Comparison of ENCODE assay signal across 14 mouse cellular contexts in the genomic region with DNA sequence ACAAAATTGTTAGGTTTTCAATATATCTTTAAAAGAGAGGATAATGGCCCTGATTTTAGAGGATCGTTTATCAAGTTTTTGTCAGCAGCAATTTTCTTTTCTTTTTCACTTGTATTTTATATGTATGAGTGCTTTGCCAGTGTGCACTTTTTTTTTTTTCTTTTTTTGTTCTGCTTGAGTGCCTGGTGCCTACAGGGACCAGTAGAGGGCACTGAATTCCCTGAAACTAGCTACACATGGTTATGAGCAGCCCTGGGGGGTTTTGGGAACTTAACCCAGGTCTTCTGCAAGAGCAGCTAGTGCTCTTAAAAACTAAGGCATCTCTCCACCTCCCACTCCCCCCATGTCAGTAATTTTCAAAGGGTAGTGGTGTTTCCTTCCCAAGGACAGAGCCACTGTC.
A peak's percentile ranks its signal among the peaks of the same experiment; 100 is the strongest.
DNase-seq lines count a peak whose midpoint lies in the region; ATAC-seq and TF ChIP-seq lines count a peak whose summit lies in the region.
"Had no signal": no experiment of that assay in that cellular context is flagged by ENCODE, and none has a peak within 500 bp of the region (broad histone marks: within the 10 kb centered on the region; RNA-seq: fewer than 3 reads in every experiment).

No protein-coding gene starts in this region.

- TF ChIP-seq EP300 in liver, postnatal 0 days (IDR thresholded peaks at IDR 0.05; ENCODE audit: low read depth), result no peak

- DNase-seq in forebrain, postnatal 0 days, result no peak
- DNase-seq in forebrain, embryonic 11.5 days (ENCODE audit: low spot score), result no peak
- no peak for DNase-seq in liver, postnatal 0 days
- no peak for DNase-seq in liver, embryonic 11.5 days (ENCODE audit: low spot score)
- peak; percentile 55 for DNase-seq in brain, adult 2 months (ENCODE audit: low read depth, low spot score)
- DNase-seq in splenic B cell, adult 2 months (ENCODE audit: low read depth, low spot score), result peak; percentile 4
- no peak for DNase-seq in liver
- no peak for DNase-seq in embryo, embryonic 9.5 days (ENCODE audit: extremely low spot score)
- DNase-seq: cerebellum, postnatal 25 days; heart, postnatal 4 days; layer of hippocampus, postnatal 36 days; spleen, adult 18-20 months had no signal

- no peaks in the 10 kb centered on the region for H3K9me3 ChIP-seq in forebrain, postnatal 0 days (ENCODE audit: low read length)
- H3K9me3 ChIP-seq in forebrain, embryonic 11.5 days (ENCODE audit: control insufficient read depth, low read length), result peaks cover 6% of the 10 kb centered on the region; the same call in 1 of the 2 replicates
- H3K9me3 ChIP-seq in liver, postnatal 0 days (ENCODE audit: low read length), result peaks cover 7% of the 10 kb centered on the region; the same call in 1 of the 2 replicates
- H3K9me3 ChIP-seq in liver, embryonic 11.5 days (ENCODE audit: control insufficient read depth, low read length), result no peaks in the 10 kb centered on the region; the same call in 1 of the 2 replicates

- H3K4me2 ChIP-seq in forebrain, postnatal 0 days (ENCODE audit: low read depth), result no peak overlapping the region
- no peak overlapping the region for H3K4me2 ChIP-seq in forebrain, embryonic 11.5 days (ENCODE audit: low read depth, low read length, severe bottlenecking)
- H3K4me2 ChIP-seq in liver, postnatal 0 days (ENCODE audit: low read depth, low read length), result no peak overlapping the region
- no peak overlapping the region for H3K4me2 ChIP-seq in liver, embryonic 11.5 days

- no peaks in the 10 kb centered on the region for H3K4me1 ChIP-seq in forebrain, postnatal 0 days (ENCODE audit: insufficient read depth)
- no peaks in the 10 kb centered on the region for H3K4me1 ChIP-seq in forebrain, embryonic 11.5 days (replicated peaks; ENCODE audit: control insufficient read depth, insufficient read depth, low read length)
- peaks cover 6% of the 10 kb centered on the region; the same call in 1 of the 2 replicates for H3K4me1 ChIP-seq in liver, postnatal 0 days (ENCODE audit: insufficient read depth)
- no peaks in the 10 kb centered on the region for H3K4me1 ChIP-seq in liver, embryonic 11.5 days (replicated peaks; ENCODE audit: control insufficient read depth, insufficient read depth, low read length)

- H3K27me3 ChIP-seq in forebrain, postnatal 0 days (ENCODE audit: insufficient read depth, low read length), result no peaks in the 10 kb centered on the region
- H3K27me3 ChIP-seq in forebrain, embryonic 11.5 days (ENCODE audit: control insufficient read depth, insufficient read depth, low read length), result no peaks in the 10 kb centered on the region
- H3K27me3 ChIP-seq in liver, postnatal 0 days (ENCODE audit: insufficient read depth, low read length), result no peaks in the 10 kb centered on the region
- H3K27me3 ChIP-seq in liver, embryonic 11.5 days (replicated peaks; ENCODE audit: control insufficient read depth, insufficient read depth, low read length), result no peaks in the 10 kb centered on the region
- no peaks in the 10 kb centered on the region for H3K27me3 ChIP-seq in splenic B cell, adult 2 months (ENCODE audit: control insufficient read depth, insufficient read depth, low read length, poor library complexity, severe bottlenecking)

- H3K36me3 ChIP-seq in forebrain, postnatal 0 days (ENCODE audit: insufficient read depth), result no peaks in the 10 kb centered on the region; the same call in 1 of the 2 replicates
- no peaks in the 10 kb centered on the region for H3K36me3 ChIP-seq in forebrain, embryonic 11.5 days (ENCODE audit: control insufficient read depth, insufficient read depth, low read length)
- no peaks in the 10 kb centered on the region for H3K36me3 ChIP-seq in liver, postnatal 0 days (replicated peaks; ENCODE audit: insufficient read depth, low read length)
- no peaks in the 10 kb centered on the region for H3K36me3 ChIP-seq in liver, embryonic 11.5 days (ENCODE audit: control insufficient read depth, insufficient read depth, low read length)
- no peaks in the 10 kb centered on the region for H3K36me3 ChIP-seq in splenic B cell, adult 2 months (ENCODE audit: control insufficient read depth, insufficient read depth, low read length, poor library complexity, severe bottlenecking)
- H3K36me3 ChIP-seq: midbrain, embryonic 10.5 days had no signal

- peak; percentile 45 for TF ChIP-seq CTCF in forebrain, postnatal 0 days (IDR thresholded peaks at IDR 0.05; ENCODE audit: low read depth)
- peak; percentile 25; the same call in 1 of the 2 replicates for TF ChIP-seq CTCF in liver, postnatal 0 days (IDR thresholded peaks at IDR 0.05; ENCODE audit: low read depth)

- no peak overlapping the region for H3K4me3 ChIP-seq in forebrain, postnatal 0 days (ENCODE audit: low read depth, low read length)
- no peak overlapping the region for H3K4me3 ChIP-seq in forebrain, embryonic 11.5 days (ENCODE audit: low read depth, low read length)
- H3K4me3 ChIP-seq in liver, postnatal 0 days (ENCODE audit: low read depth, low read length), result no peak overlapping the region
- H3K4me3 ChIP-seq in liver, embryonic 11.5 days (ENCODE audit: low read depth, low read length), result no peak overlapping the region
- H3K4me3 ChIP-seq: erythroblast, embryonic 14.5 days; midbrain, embryonic 10.5 days had no signal

- 0 out of 2 replicates have a peak, but pooled peaks have one; percentile 23 for ATAC-seq in forebrain, postnatal 0 days
- ATAC-seq in forebrain, embryonic 11.5 days (replicated peaks; ENCODE audit: low FRiP score), result no peak
- ATAC-seq in liver, postnatal 0 days, result no peak
- no peak for ATAC-seq in liver, embryonic 11.5 days (replicated peaks; ENCODE audit: low FRiP score)

- H3K9ac ChIP-seq in forebrain, postnatal 0 days, result no peak overlapping the region
- H3K9ac ChIP-seq in forebrain, embryonic 11.5 days (ENCODE audit: low read length), result no peak overlapping the region
- H3K9ac ChIP-seq in liver, postnatal 0 days (replicated peaks), result no peak overlapping the region
- H3K9ac ChIP-seq in liver, embryonic 11.5 days (ENCODE audit: low read depth, low read length), result no peak overlapping the region

- H3K27ac ChIP-seq in forebrain, postnatal 0 days (ENCODE audit: low read depth, low read length), result no peak overlapping the region
- H3K27ac ChIP-seq in forebrain, embryonic 11.5 days (ENCODE audit: low read depth, low read length), result no peak overlapping the region
- H3K27ac ChIP-seq in liver, postnatal 0 days (ENCODE audit: low read depth), result no peak overlapping the region
- H3K27ac ChIP-seq in liver, embryonic 11.5 days (ENCODE audit: low read depth, low read length), result no peak overlapping the region
- H3K27ac ChIP-seq: midbrain, embryonic 10.5 days had no signal

- 70% methylated on average over 1 of the region's 1 CpGs for WGBS in forebrain, postnatal 0 days
- 79% methylated on average over 1 of the region's 1 CpGs for WGBS in forebrain, embryonic 11.5 days
- WGBS in liver, postnatal 0 days (ENCODE audit: insufficient replicate concordance), result 76% methylated on average over 1 of the region's 1 CpGs
- WGBS in liver, embryonic 11.5 days, result 78% methylated on average over 1 of the region's 1 CpGs

Comparison
In these comparisons a context has a peak if more than half of its experiments do, and no peak if none do; other contexts are left out.
1. DNase-seq: peak in brain, adult 2 months (single experiment) and splenic B cell, adult 2 months (single experiment); none in forebrain, postnatal 0 days (single experiment), forebrain, embryonic 11.5 days (single experiment), liver, postnatal 0 days (single experiment), liver, embryonic 11.5 days (single experiment), liver (single experiment) and embryo, embryonic 9.5 days (single experiment).